Mouse (Mus musculus) naive thymus-derived CD4-positive, alpha-beta T cell, adult 2 months (primary cell): ENCODE results near the gene Eif1.
"Not testable (repeated sequence)": the region's sequence is repeated elsewhere in the genome, so short reads cannot be mapped to it uniquely, and the experiment has no call there.

Experiments used
- DNase-seq: peaks from one replicate; pipeline ENCODE4 v3.0.0-alpha.2; 2011; ENCODE audit warnings: low read depth

Gene Eif1

DNA sequence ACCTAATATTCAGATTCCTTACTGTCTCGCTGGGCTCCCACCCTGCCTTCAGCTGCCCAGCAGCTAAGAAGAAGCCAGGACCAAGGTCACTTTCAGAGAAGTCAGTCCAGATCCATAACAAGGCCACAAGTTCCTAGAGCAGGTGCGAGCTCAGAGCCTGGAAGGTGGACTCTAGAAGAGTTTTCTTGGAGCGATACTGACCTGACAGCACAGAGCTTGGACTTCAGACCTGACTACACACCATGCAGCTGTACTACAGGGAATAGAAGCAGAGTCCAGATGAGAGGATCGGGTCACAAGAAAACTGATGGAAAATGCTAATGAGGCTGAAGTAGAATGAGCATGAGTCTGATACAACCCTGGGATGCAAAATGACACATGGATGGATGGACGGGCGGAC is 6.3 kb upstream of the Eif1 start:
- no peak for DNase-seq

- no peak for DNase-seq
These were observed 4.2 kb upstream of the Eif1 start for GRCm38 (mm10) chr11:100315439-100315838.

DNA sequence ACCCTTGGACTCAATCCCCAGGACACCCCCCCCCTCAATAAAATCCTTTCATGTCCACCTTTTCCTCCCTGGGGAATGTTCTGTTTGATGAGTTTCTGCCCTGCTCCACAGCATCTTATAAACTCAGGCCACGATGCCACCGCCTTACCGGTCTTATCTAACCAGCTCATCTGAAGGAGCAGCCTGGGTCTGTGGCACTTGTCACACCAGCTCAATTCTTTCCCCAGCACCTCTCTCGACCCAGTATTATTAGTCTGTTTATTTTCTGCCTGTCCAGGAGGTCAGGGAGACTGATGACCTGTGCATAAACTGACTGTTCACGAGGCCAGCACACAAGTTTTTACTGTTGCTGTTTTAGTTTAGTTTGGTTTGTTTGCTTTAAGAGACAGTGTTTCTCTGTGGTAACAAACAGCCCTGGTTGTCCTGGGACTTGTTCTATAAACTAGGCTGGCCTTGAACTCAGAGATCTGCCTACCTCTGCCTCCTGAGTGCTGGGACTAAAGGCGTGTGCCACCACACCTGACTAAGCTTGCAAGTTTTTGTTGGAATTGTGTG is 1.8 kb upstream of the Eif1 start:
- DNase-seq: no peak

DNA sequence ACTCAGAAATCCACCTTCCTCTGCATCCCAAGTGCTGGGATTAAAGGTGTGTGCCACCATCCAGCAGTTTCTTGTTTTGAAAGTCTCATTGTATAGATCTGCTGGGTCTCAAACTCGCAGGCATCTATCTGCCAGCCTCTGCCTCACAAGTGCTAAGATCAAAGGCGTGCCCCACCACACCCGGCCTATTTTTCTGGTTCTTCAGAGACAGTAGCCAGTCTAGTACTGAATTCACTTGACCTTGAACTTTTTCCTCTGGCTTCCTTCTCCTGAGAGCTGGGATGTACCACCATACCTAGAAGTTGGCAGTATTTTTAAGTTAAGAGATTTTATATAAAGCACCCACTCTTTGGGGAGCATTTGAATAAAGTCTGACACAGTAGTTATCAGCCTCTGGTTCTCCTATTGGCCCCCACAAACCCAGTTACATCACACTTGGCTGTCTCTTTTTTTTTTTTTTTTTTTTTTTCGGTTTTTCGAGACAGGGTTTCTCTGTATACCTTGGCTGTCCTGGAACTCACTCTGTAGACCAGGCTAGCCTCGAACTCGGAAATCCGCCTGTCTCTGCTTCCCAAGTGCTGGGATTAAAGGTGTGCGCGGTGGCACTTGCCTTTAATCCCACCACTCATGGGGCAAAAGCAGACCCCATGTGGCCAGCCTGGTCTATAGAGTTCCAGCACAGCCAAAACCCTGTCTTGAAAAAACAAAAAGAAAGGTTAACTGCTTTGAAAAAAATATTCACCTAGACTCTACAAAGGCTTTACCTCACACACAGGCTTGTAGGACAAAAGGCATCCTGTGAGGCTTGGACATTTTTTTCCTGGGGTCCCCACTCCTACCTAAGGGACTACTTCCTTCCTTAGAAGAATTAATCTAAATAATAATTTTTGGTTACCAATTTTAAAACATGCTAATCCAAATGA is 895 bp upstream of the Eif1 start:
- DNase-seq: no peak

DNA sequence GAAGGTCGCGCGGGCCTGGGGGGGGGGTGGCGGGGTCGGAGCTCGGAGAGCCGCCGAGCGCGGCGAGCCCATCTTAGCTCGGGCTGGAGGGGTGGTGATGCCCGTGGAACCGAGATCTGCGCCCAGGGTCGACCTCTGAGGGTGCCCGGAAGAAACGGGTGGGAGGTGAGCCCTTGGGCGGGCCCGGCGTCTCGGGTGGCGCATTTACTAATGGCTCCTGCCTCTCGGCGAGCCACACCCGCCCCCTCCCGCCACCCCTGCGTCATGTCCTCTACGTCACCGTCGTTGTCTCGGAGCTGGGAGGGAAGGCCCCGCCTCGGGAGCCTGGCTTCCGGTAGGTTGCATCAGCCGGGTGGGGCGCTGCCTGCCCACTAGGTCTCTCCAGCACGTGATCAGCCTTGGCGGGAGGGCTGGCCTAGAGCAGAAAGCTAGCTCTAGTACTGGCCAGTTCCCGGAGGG is 516 bp downstream of the Eif1 start:
- peak; percentile 98 for DNase-seq

GRCm38 (mm10) chr11:100320701-100321410 is 1.2 kb downstream of the Eif1 start:
- peak; percentile 56 for DNase-seq

GRCm38 (mm10) chr11:100321479-100322305 is 2.0 kb downstream of the Eif1 start:
- peak; percentile 58 for DNase-seq

DNA sequence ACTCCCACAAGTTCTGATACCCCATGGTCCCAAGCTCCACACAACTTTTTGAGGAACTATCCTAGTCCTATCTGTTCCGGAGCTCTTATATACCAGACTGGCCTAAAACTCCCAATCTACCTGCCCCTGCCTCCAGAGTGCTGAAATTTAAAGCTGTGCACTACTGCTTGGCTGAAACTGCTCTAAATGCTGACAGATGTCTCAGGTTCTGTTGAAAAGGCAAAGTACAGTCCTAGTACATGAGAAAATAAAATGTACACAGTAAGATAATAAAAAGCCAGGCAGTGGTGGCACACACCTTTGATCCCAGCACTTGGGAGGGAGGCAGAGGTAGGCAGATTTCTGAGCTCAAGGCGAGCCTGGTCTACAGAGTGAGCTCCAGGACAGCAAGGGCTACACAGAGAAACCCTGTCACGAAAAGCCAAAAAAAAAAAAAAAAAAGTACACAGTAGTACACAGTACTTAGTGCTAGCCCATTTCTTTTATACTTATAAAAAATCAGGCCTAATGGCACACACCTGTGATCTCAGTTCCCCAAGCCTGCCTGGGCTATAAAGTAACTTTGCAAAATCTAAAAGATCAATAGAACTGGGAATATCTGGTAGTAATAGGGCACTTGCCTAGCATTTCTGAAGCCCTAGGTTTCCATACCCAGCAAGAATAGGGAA is 3.0 kb downstream of the Eif1 start:
- peak; percentile 63 for DNase-seq

DNA sequence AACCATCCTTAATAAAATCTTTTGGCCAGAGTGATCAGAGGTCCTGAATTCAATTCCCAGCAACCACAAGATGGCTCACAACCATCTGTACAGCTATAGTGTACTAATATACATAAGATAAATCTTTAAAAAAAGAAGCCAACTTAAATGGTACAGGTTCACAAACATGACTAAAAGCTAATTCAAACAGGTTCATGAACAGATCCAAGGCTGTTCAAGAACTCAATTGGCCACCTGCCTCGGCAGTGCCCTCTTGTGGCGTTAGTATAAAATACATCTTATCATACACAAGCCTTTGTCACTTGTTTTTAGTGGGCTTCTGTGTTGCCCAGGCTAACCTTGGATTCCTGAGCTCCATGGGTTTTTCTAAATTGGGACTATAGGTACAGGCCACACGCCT is 3.9 kb downstream of the Eif1 start:
- DNase-seq: peak; percentile 90

DNA sequence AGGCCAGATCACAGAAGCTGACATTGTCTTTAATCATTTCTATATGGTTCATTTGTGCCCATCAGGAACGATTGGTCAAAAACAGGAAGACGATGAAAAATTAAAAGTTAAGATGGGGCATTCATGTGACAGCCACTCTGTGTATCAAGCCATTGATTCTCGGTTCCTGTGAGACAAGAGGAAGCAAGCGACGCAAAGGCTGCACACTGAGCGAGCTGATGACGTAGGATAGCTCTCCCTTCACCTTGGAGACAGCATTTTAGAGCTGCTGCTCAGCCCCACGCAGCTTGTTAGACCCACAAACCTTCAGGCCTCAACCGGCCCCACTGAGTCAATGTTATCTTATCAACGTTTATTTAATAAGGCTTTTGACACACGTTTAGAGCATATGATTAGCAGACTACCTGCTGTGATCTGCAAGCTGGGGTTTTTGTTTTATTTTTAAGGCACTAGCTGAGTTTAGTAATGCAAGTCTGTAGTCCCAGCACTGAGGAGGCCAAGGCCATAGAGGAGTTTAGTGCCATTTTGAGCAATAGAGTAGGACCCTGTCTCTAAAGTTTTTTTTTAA is 5.5 kb downstream of the Eif1 start:
- DNase-seq: no peak

- no peak for DNase-seq
These were observed 7.6 kb downstream of the Eif1 start for GRCm38 (mm10) chr11:100327316-100327715.

GRCm38 (mm10) chr11:100327761-100328160 is 8.1 kb downstream of the Eif1 start:
- DNase-seq: no peak

DNA sequence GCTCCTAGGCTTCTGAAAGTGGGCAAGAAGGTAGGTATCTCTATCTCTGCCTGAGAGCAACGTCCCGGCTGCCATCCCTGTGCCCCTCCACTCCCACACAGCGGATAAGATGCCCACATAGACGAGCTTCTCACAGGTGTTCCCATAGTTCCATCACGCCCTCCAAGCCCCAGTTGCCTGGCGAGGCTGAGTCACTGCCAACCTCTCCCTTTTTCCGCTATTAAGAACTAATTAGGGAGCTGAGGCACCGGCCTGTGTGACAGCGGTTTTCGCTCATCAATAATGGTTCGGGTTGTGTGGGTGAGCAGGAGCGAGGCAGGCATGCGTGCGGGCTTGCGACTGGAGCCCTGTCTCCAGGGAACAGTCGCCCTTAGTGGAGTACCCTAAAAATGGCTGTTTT is 10.6 kb downstream of the Eif1 start:
- no peak for DNase-seq

DNA sequence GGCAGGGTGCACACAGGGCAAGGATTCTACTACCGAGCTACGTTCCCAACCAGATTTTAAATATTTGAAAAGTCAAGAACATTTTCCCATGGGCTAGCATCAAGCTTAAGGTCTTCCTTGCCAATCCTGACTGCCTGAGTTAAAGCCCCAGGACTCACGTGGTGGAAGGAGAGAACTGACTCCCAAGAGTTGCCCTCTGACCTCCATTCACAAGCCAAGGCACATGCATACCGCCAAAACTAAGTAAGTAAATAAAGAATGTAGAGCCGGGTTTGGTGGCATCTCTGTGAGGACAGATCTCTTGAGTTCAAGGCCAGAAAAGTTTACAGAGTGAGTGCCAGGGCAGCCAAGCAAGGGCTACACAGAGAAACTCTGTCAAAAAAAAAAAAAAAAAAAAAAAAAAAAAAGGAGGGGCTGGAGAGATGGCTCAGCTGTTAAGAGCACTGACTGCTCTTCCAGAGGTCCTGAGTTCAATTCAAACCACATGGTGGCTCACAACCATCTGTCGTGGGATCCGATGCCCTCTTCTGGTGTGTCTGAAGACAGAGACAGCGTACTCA is 11.2 kb downstream of the Eif1 start:
- DNase-seq: not testable (repeated sequence)

GRCm38 (mm10) chr11:100332766-100333515 is 13.3 kb downstream of the Eif1 start:
- DNase-seq: no peak

DNA sequence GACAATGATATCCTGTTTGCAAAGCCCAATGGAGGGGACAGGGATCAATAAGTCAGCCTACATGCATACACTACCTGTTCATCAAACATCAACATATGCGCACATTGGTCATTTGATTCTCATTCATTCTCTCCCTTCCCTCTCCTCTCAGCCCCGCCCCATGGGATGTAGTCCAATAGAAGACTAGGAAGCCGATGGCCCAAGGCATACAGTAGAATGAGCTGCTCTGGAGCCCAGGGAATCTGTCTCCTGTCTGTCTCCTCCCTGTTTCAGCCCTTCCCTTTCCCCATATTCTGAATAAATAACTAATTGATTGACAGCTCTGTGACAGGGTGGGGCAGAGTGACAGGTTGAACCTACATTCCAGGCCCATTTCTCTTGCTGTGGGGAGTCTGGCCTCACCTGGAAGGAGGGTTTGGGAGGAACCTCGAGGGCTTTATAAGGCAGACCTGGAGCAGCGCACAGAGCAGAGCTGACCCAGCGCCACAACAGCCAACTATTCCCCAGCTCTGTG is 14.3 kb downstream of the Eif1 start, which contains the start of gene Gast:
TSS of gene Gast (plus strand) at position 464 of the 514 bp plus-strand sequence.
- no peak for DNase-seq

GRCm38 (mm10) chr11:100335731-100336130 is 16.0 kb downstream of the Eif1 start:
- DNase-seq: no peak

GRCm38 (mm10) chr11:100344269-100344668 is 24.6 kb downstream of the Eif1 start:
- DNase-seq: no peak

DNA sequence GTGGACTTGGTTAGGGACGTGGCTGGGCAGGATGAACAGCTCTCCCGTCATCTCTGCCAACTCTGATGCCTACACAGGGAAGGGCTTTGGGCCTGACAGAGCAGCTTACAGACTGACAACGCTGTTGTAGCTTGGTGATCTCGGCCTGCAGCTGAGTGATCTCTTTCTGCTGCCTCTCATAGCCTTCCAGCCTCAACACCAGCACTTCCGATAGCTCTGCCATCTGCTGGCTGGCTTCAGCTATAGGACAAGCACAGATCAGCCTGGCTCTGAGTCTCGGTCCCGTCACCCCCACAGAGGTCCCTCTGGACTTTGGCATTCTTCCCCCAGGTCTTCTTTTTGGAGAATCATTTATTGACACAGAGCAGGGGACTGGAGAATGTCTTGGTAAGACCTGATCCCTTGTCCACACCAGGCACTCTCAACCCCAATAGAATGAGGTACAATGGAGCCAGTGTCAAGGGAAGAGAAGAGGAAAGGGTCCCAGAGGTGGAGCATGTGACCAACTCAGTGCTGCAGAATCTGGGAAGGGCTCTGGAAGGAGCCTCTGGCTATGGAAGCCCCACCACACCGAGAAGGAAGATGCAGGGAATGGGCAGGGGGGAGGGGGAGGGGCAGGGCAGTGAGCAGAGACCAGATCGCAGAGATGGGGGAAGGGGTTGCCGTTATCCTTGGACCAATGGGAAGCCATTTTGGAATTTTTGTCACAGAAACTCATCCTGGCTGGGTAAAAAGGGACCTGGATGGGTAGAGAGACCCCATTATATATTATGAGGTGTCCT is 32.6 kb downstream of the Eif1 start:
- peak; percentile 59 for DNase-seq
